Mouse (Mus musculus): ENCODE data around the gene Btrc. TPM values are rescaled to one million over a fixed set of nuclear protein-coding genes. Genes with fewer than 3 reads are reported as not detected.

Gene Btrc
- polyA plus RNA-seq, 1 experiment from 2014 or later, result 58.8 TPM

- Histone ChIP-seq H3K4me3 (ENCODE audit: low read depth, low read length) (no peak overlapping the region), H3K27me3 (ENCODE audit: control insufficient read depth, insufficient read depth, low read length) (no peaks in the 10 kb centered on the region), H3K36me3 (ENCODE audit: control insufficient read depth, insufficient read depth, low read length) (peaks cover 2% of the 10 kb centered on the region; the same call in 1 of the 2 replicates), H3K4me1 (replicated peaks; ENCODE audit: control insufficient read depth, insufficient read depth, low read length) (no peaks in the 10 kb centered on the region), H3K9me3 (ENCODE audit: control insufficient read depth, low read length) (no peaks in the 10 kb centered on the region), H3K9ac (ENCODE audit: low read length) (no peak overlapping the region), H3K4me2 (ENCODE audit: low read depth, low read length, severe bottlenecking) (no peak overlapping the region), H3K27ac (ENCODE audit: low read depth, low read length) (no peak overlapping the region)
- WGBS, result 95% methylated on average over 12 of the region's 12 CpGs
- no peak for DNase-seq (ENCODE audit: low spot score)
- ATAC-seq (replicated peaks; ENCODE audit: low FRiP score), result no peak
Measured at GRCm38 (mm10) chr19:45516264-45516663, 152.7 kb downstream of the Btrc start.

GRCm38 (mm10) chr19:45527382-45527781, 163.8 kb downstream of the Btrc start:
- Histone ChIP-seq H3K4me3 (ENCODE audit: low read depth, low read length) (no peak overlapping the region), H3K9ac (ENCODE audit: low read length) (no peak overlapping the region), H3K4me1 (replicated peaks; ENCODE audit: control insufficient read depth, insufficient read depth, low read length) (no peaks in the 10 kb centered on the region), H3K27me3 (ENCODE audit: control insufficient read depth, insufficient read depth, low read length) (no peaks in the 10 kb centered on the region), H3K4me2 (ENCODE audit: low read depth, low read length, severe bottlenecking) (no peak overlapping the region), H3K27ac (ENCODE audit: low read depth, low read length) (no peak overlapping the region), H3K9me3 (ENCODE audit: control insufficient read depth, low read length) (no peaks in the 10 kb centered on the region), H3K36me3 (ENCODE audit: control insufficient read depth, insufficient read depth, low read length) (peaks cover 5% of the 10 kb centered on the region; the same call in 1 of the 2 replicates)
- WGBS, result 91% methylated on average over 7 of the region's 7 CpGs
- DNase-seq (ENCODE audit: low spot score) (no peak), ATAC-seq (replicated peaks; ENCODE audit: low FRiP score) (no peak)

GRCm38 (mm10) chr19:45527931-45528534, 164.5 kb downstream of the Btrc start:
- Histone ChIP-seq H3K36me3 (ENCODE audit: control insufficient read depth, insufficient read depth, low read length) (peaks cover 5% of the 10 kb centered on the region; the same call in 1 of the 2 replicates), H3K9me3 (ENCODE audit: control insufficient read depth, low read length) (no peaks in the 10 kb centered on the region), H3K9ac (ENCODE audit: low read length) (no peak overlapping the region), H3K27me3 (ENCODE audit: control insufficient read depth, insufficient read depth, low read length) (no peaks in the 10 kb centered on the region), H3K4me1 (replicated peaks; ENCODE audit: control insufficient read depth, insufficient read depth, low read length) (no peaks in the 10 kb centered on the region), H3K4me3 (ENCODE audit: low read depth, low read length) (no peak overlapping the region), H3K4me2 (ENCODE audit: low read depth, low read length, severe bottlenecking) (no peak overlapping the region), H3K27ac (ENCODE audit: low read depth, low read length) (no peak overlapping the region)
- DNase-seq (ENCODE audit: low spot score), result no peak
- WGBS, result 93% methylated on average over 10 of the region's 10 CpGs
- no peak for ATAC-seq (replicated peaks; ENCODE audit: low FRiP score)

GRCm38 (mm10) chr19:45529294-45529693, 165.8 kb downstream of the Btrc start:
- DNase-seq (ENCODE audit: low spot score) (no peak), ATAC-seq (replicated peaks; ENCODE audit: low FRiP score) (no peak)
- no peak overlapping the region for H3K4me2 ChIP-seq (ENCODE audit: low read depth, low read length, severe bottlenecking)
- H3K27ac ChIP-seq (ENCODE audit: low read depth, low read length), result no peak overlapping the region
- no peak overlapping the region for H3K9ac ChIP-seq (ENCODE audit: low read length)
- 86% methylated on average over 5 of the region's 5 CpGs for WGBS
- H3K36me3 ChIP-seq (ENCODE audit: control insufficient read depth, insufficient read depth, low read length), result peaks cover 5% of the 10 kb centered on the region; the same call in 1 of the 2 replicates
- no peaks in the 10 kb centered on the region for H3K27me3 ChIP-seq (ENCODE audit: control insufficient read depth, insufficient read depth, low read length)
- H3K9me3 ChIP-seq (ENCODE audit: control insufficient read depth, low read length), result no peaks in the 10 kb centered on the region
- no peak overlapping the region for H3K4me3 ChIP-seq (ENCODE audit: low read depth, low read length)
- peaks cover under 1% of the 10 kb centered on the region; the same call in 1 of the 2 replicates for H3K4me1 ChIP-seq (replicated peaks; ENCODE audit: control insufficient read depth, insufficient read depth, low read length)

GRCm38 (mm10) chr19:45530200-45530995, 166.9 kb downstream of the Btrc start:
- Histone ChIP-seq H3K9me3 (ENCODE audit: control insufficient read depth, low read length) (no peaks in the 10 kb centered on the region), H3K4me2 (ENCODE audit: low read depth, low read length, severe bottlenecking) (no peak overlapping the region), H3K9ac (ENCODE audit: low read length) (no peak overlapping the region), H3K36me3 (ENCODE audit: control insufficient read depth, insufficient read depth, low read length) (peaks cover 5% of the 10 kb centered on the region; the same call in 1 of the 2 replicates), H3K4me3 (ENCODE audit: low read depth, low read length) (no peak overlapping the region), H3K27me3 (ENCODE audit: control insufficient read depth, insufficient read depth, low read length) (no peaks in the 10 kb centered on the region), H3K4me1 (replicated peaks; ENCODE audit: control insufficient read depth, insufficient read depth, low read length) (peaks cover 5% of the 10 kb centered on the region; the same call in 1 of the 2 replicates), H3K27ac (ENCODE audit: low read depth, low read length) (no peak overlapping the region)
- no peak for DNase-seq (ENCODE audit: low spot score)
- WGBS, result 88% methylated on average over 15 of the region's 15 CpGs
- ATAC-seq (replicated peaks; ENCODE audit: low FRiP score), result no peak

GRCm38 (mm10) chr19:45531554-45531953, 168.0 kb downstream of the Btrc start:
- Histone ChIP-seq H3K9ac (ENCODE audit: low read length) (no peak overlapping the region), H3K4me3 (ENCODE audit: low read depth, low read length) (no peak overlapping the region), H3K9me3 (ENCODE audit: control insufficient read depth, low read length) (no peaks in the 10 kb centered on the region), H3K36me3 (ENCODE audit: control insufficient read depth, insufficient read depth, low read length) (peaks cover 5% of the 10 kb centered on the region; the same call in 1 of the 2 replicates), H3K4me2 (ENCODE audit: low read depth, low read length, severe bottlenecking) (no peak overlapping the region), H3K27ac (ENCODE audit: low read depth, low read length) (no peak overlapping the region), H3K4me1 (replicated peaks; ENCODE audit: control insufficient read depth, insufficient read depth, low read length) (peaks cover 5% of the 10 kb centered on the region; the same call in 1 of the 2 replicates), H3K27me3 (ENCODE audit: control insufficient read depth, insufficient read depth, low read length) (no peaks in the 10 kb centered on the region)
- DNase-seq (ENCODE audit: low spot score) (no peak), ATAC-seq (replicated peaks; ENCODE audit: low FRiP score) (no peak)
- 72% methylated on average over 6 of the region's 6 CpGs for WGBS

GRCm38 (mm10) chr19:45533617-45534016, 170.1 kb downstream of the Btrc start:
- no peak for ATAC-seq (replicated peaks; ENCODE audit: low FRiP score)
- Histone ChIP-seq H3K9ac (ENCODE audit: low read length) (no peak overlapping the region), H3K4me3 (ENCODE audit: low read depth, low read length) (no peak overlapping the region), H3K27me3 (ENCODE audit: control insufficient read depth, insufficient read depth, low read length) (no peaks in the 10 kb centered on the region), H3K27ac (ENCODE audit: low read depth, low read length) (no peak overlapping the region), H3K9me3 (ENCODE audit: control insufficient read depth, low read length) (no peaks in the 10 kb centered on the region), H3K4me1 (replicated peaks; ENCODE audit: control insufficient read depth, insufficient read depth, low read length) (peaks cover 5% of the 10 kb centered on the region; the same call in 1 of the 2 replicates), H3K36me3 (ENCODE audit: control insufficient read depth, insufficient read depth, low read length) (peaks cover under 1% of the 10 kb centered on the region; the same call in 1 of the 2 replicates), H3K4me2 (ENCODE audit: low read depth, low read length, severe bottlenecking) (no peak overlapping the region)
- no peak for DNase-seq (ENCODE audit: low spot score)
- WGBS, result 77% methylated on average over 7 of the region's 7 CpGs

GRCm38 (mm10) chr19:45535214-45535735, 171.7 kb downstream of the Btrc start:
- H3K27ac ChIP-seq (ENCODE audit: low read depth, low read length), result no peak overlapping the region
- H3K36me3 ChIP-seq (ENCODE audit: control insufficient read depth, insufficient read depth, low read length), result no peaks in the 10 kb centered on the region
- WGBS, result 86% methylated on average over 8 of the region's 8 CpGs
- H3K9me3 ChIP-seq (ENCODE audit: control insufficient read depth, low read length), result no peaks in the 10 kb centered on the region
- ATAC-seq (replicated peaks; ENCODE audit: low FRiP score) (no peak), DNase-seq (ENCODE audit: low spot score) (no peak)
- no peak overlapping the region for H3K4me3 ChIP-seq (ENCODE audit: low read depth, low read length)
- H3K4me2 ChIP-seq (ENCODE audit: low read depth, low read length, severe bottlenecking), result no peak overlapping the region
- H3K9ac ChIP-seq (ENCODE audit: low read length), result no peak overlapping the region
- H3K4me1 ChIP-seq (replicated peaks; ENCODE audit: control insufficient read depth, insufficient read depth, low read length), result peaks cover 5% of the 10 kb centered on the region; the same call in 1 of the 2 replicates
- H3K27me3 ChIP-seq (ENCODE audit: control insufficient read depth, insufficient read depth, low read length), result peaks cover 2% of the 10 kb centered on the region; the same call in 1 of the 2 replicates

All from forebrain, embryonic 11.5 days (tissue).